Mouse (Mus musculus) embryonic facial prominence, embryonic 11.5 days (tissue): ENCODE data around the gene Peak1. TPM values are rescaled to one million over a fixed set of nuclear protein-coding genes. Genes with fewer than 3 reads are reported as not detected.

Experiments
- ATAC-seq: fragments of 200-750 bp; cut with Nextera tagmentation; replicated peaks from 2 replicates; pipeline ENCODE4 v1.8.0; 2017; ENCODE audit warnings: low read depth; ENCODE audit not compliant: insufficient number of reproducible peaks, low FRiP score, low TSS enrichment
- DNase-seq: peaks from one replicate; pipeline ENCODE4 v3.0.0-alpha.2; 2015; ENCODE audit warnings: low spot score
- H3K27ac ChIP-seq: fragments of 300-500 bp; sonication (generic); replicated peaks from 2 replicates; pipeline ENCODE4 v1.5.1; 2014; ENCODE audit warnings: mild to moderate bottlenecking, low read depth, low read length, control low read depth
- H3K27me3 ChIP-seq: fragments of 300-500 bp; sonication (generic); 2 replicates; pipeline ENCODE4 v1.6.1; 2014; ENCODE audit warnings: mild to moderate bottlenecking, low read length, moderate library complexity, mixed read lengths; ENCODE audit not compliant: control insufficient read depth, insufficient read depth
- H3K36me3 ChIP-seq: fragments of 300-500 bp; sonication (generic); replicated peaks from 2 replicates; pipeline ENCODE4 v1.6.1; 2014; ENCODE audit warnings: low read depth, mild to moderate bottlenecking, low read length, moderate library complexity, mixed read lengths; ENCODE audit not compliant: control insufficient read depth, insufficient read depth
- H3K4me1 ChIP-seq: fragments of 300-500 bp; sonication (generic); 2 replicates; pipeline ENCODE4 v1.6.1; 2014; ENCODE audit warnings: low read length, mixed read lengths; ENCODE audit not compliant: control insufficient read depth, insufficient read depth
- H3K4me2 ChIP-seq: fragments of 300-500 bp; sonication (generic); 2 replicates; pipeline ENCODE4 v1.6.1; 2014; ENCODE audit warnings: low read depth, mild to moderate bottlenecking, control low read depth, low read length, moderate library complexity
- H3K4me3 ChIP-seq: fragments of 300-500 bp; sonication (generic); 2 replicates; pipeline ENCODE4 v1.5.1; 2014; ENCODE audit warnings: low read depth, low read length, control low read depth
- H3K9ac ChIP-seq: fragments of 300-500 bp; sonication (generic); replicated peaks from 2 replicates; pipeline ENCODE4 v1.6.1; 2014; ENCODE audit warnings: mild to moderate bottlenecking, control low read depth, low read length
- H3K9me3 ChIP-seq: fragments of 300-500 bp; sonication (generic); replicated peaks from 2 replicates; pipeline ENCODE4 v1.6.1; 2016; ENCODE audit warnings: mild to moderate bottlenecking, low read length, inconsistent platforms, mixed read lengths; ENCODE audit not compliant: control insufficient read depth
- WGBS: fragments of 180-500 bp; shearing (Covaris S2); extraction: QIAGEN DNeasy Blood & Tissue Kit; methylation state at CpG from one replicate; pipeline ENCODE4 v1.1.7; 2014; 5-methylcytosine and 5-hydroxymethylcytosine counted together
- polyA plus RNA-seq: library from polyadenylated mRNA; unstranded; fragments of >200 nt; fragmentation: Nextera tagmentation; extraction: Ambion mirVana; gene quantifications from 2 replicates; pipeline ENCODE4 v1.2.1, GENCODE M21; 2014

Peak1 gene
- polyA plus RNA-seq, 1 experiment from 2014 or later, result 8.8 TPM

DNA sequence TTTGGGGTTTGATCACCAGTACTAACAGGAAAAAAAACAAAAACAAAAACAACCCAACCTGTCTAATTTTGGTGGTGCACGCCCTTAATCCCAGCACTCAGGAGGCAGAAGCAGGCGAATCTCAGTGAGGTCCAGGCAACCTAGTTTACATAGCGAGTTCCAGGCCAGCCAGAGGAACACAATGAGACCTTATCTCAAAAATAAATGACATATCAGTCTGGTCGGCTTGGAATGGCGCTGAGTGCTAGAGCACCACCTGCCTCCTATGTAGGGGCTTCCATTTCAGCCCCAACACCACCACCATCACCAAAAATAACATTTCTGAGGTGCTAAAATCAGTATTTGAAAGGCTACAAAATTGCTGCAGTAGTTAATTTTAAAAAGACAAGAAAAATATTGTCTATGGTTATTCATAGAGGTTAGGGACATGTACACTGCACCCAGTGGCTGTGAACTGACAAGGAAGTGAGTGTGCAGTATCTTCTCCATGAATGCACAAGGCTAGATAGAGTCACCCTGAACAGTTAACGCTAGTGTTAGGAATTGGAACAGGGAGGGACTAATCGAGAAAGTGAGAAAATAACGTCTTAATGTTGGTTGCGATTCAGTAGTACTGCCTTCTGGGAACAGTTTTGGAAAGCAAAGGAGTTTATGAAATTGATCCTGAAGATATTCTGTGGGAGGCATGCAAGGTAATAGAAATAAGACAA lies 3.2 kb upstream of the Peak1 start:
- H3K4me2 ChIP-seq, result no peak overlapping the region
- H3K9ac ChIP-seq, result no peak overlapping the region
- DNase-seq (no peak), ATAC-seq (no peak)
- H3K9me3 ChIP-seq, result no peaks in the 10 kb centered on the region
- no peak overlapping the region for H3K27ac ChIP-seq
- H3K27me3 ChIP-seq, result no peaks in the 10 kb centered on the region
- no peaks in the 10 kb centered on the region for H3K36me3 ChIP-seq
- no peak overlapping the region for H3K4me3 ChIP-seq
- H3K4me1 ChIP-seq, result no peaks in the 10 kb centered on the region
- WGBS, result 82% methylated on average over 9 of the region's 9 CpGs

DNA sequence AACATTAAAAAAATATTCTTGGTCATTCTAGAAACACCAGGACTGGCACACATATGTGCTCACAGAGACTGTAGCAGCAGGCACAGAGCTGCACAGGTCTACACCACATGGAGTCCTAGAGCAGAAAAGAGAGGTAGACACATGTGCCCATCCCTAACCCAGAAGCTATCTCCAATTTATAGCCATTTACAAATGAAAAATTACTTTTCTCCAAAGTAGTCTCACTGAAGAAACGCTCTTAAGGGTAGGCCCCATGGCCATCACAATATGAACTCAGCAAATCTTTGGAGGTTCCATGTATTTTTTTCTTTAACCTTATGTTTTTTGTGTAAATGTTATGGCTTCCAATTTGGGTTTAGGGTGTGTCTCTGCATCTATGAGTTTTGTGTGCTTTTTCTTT lies 2.4 kb upstream of the Peak1 start:
- no peak overlapping the region for H3K9ac ChIP-seq
- H3K9me3 ChIP-seq, result no peaks in the 10 kb centered on the region
- H3K4me3 ChIP-seq, result no peak overlapping the region
- no peaks in the 10 kb centered on the region for H3K4me1 ChIP-seq
- no peak overlapping the region for H3K27ac ChIP-seq
- H3K4me2 ChIP-seq, result no peak overlapping the region
- no peaks in the 10 kb centered on the region for H3K27me3 ChIP-seq
- whole genome bisulfite sequencing, result 92% methylated on average over 1 of the region's 1 CpGs
- ATAC-seq, result no peak
- DNase-seq, result no peak
- H3K36me3 ChIP-seq, result no peaks in the 10 kb centered on the region

DNA sequence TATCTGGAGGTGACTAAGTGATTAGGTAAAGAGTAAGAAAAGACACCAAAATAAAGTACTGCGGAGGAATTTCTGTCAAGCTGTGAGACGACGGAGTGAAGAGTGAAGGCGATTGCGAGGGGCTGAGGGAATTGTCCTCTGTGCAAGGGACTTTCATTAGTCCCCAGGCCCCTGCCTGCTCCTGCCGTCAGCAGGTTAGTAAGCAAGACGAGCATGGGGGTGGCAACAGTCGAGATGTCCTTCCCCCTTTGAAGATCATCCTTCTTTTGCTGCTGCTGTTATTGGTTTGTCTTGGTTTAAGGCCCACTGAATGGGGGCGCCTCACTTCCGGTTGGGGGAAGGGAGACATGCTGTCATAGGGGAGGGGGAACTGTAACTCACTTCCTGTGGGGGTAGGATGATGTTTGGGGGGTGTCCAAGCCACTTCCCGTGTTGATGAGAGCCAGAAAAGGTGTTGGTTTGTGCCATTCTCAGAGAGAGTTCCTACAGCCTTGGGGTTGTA lies 922 bp upstream of the Peak1 start:
- ATAC-seq (peak; percentile 26), DNase-seq (peak; percentile 84)
- Histone ChIP-seq H3K4me1 (no peaks in the 10 kb centered on the region), H3K4me3 (peak overlapping the region; percentile 77), H3K9ac (peak overlapping the region; percentile 66), H3K9me3 (no peaks in the 10 kb centered on the region), H3K27me3 (no peaks in the 10 kb centered on the region), H3K4me2 (peak overlapping the region; percentile 65), H3K36me3 (no peaks in the 10 kb centered on the region), H3K27ac (peak overlapping the region; percentile 74)
- WGBS, result under 1% methylated on average over 10 of the region's 11 CpGs

DNA sequence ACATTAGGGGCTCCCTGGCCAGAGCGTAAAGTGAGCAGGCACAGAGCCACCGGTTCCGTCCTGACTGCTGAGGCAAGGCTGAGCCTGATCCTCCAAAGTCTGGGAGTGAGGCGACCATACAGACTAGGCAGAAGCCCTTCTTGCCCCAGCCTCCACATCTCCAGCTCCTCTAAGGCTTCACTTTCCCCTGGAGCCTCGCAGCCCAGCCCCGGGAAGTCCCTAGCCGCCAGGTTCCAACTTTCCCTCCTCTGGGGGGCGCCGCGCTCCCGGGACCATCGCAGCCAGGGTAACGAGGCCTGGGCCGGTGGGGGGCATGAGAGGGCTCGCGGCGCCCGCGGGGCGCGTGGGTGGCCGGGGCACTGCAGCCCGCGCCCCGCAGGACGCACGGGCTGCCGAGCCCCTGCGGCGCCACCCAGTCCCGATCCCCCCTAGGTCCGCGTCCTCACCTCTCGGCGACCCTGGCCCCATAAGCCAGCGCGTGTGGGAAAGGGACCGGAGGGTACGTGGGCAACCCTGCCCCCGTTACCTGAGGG lies 386 bp downstream of the Peak1 start:
- ATAC-seq, result peak; percentile 87

DNA sequence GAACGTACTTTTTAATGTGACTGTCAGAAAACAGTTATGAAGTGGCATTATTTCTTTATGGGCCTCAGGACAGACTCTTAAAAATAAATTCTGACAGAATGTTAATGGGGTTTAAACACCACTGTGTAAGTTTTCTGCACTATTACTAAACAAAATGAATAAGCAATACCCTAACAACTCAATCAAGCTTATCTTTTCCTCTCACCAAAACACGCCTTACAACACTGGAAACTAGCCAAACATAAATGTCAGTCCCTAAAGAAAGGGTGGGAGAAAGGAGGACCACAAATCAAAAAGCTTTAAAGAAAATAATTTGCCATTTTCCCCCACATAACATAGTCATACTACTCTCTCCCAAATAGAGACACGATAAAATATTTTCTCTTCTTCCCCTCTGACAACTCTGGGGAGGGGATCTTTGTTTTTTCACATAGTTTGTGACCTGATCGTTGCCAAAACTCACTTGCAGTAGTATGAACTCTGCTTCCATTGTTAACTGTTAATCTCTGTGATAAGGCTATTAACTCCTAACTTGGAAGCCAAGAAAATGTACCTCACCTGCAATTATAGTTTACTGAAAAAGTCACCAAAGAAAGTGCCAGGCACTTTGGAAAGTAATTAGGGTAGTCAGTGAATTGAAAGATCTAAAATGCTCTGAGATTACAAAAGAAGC lies 1.8 kb downstream of the Peak1 start:
- no peaks in the 10 kb centered on the region for H3K4me1 ChIP-seq
- ATAC-seq, result no peak
- H3K4me2 ChIP-seq, result no peak overlapping the region
- DNase-seq, result no peak
- H3K27me3 ChIP-seq, result no peaks in the 10 kb centered on the region
- H3K27ac ChIP-seq, result no peak overlapping the region
- H3K4me3 ChIP-seq, result no peak overlapping the region
- no peak overlapping the region for H3K9ac ChIP-seq
- 80% methylated on average over 4 of the region's 4 CpGs for WGBS
- H3K9me3 ChIP-seq, result no peaks in the 10 kb centered on the region
- H3K36me3 ChIP-seq, result no peaks in the 10 kb centered on the region

More for the DNA sequence above, 386 bp downstream of the Peak1 start:
- Histone ChIP-seq H3K36me3 (no peaks in the 10 kb centered on the region), H3K4me1 (no peaks in the 10 kb centered on the region), H3K9ac (peak overlapping the region; percentile 72), H3K4me2 (peak overlapping the region; percentile 65), H3K4me3 (peak overlapping the region; percentile 77), H3K27me3 (no peaks in the 10 kb centered on the region), H3K9me3 (no peaks in the 10 kb centered on the region), H3K27ac (peak overlapping the region; percentile 88)
- peak; percentile 77 for DNase-seq
- whole genome bisulfite sequencing, result under 1% methylated on average over 40 of the region's 40 CpGs

DNA sequence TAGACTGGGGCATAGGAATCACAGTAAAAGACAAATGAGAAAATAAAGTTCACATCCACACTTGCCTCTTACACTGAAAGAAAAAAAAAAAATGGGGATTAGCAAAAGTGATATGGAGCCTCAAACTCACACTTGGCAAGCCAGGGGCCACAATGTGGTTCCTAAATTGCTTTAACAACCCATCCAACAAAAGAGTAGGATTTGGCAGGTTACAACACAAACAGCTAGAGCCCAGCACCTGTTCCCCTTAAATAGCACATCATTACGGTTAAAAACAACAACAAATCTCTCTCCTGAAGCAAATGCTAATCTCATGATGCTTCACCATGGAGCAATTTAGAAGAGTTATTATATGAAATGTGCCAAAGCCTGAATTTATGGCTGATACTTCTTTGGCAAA lies 2.5 kb downstream of the Peak1 start:
- Histone ChIP-seq H3K36me3 (no peaks in the 10 kb centered on the region), H3K27me3 (no peaks in the 10 kb centered on the region), H3K4me2 (no peak overlapping the region), H3K27ac (no peak overlapping the region), H3K4me3 (no peak overlapping the region), H3K9me3 (no peaks in the 10 kb centered on the region), H3K9ac (no peak overlapping the region), H3K4me1 (no peaks in the 10 kb centered on the region)
- ATAC-seq, result no peak
- no peak for DNase-seq
- WGBS, result 88% methylated on average over 1 of the region's 1 CpGs

DNA sequence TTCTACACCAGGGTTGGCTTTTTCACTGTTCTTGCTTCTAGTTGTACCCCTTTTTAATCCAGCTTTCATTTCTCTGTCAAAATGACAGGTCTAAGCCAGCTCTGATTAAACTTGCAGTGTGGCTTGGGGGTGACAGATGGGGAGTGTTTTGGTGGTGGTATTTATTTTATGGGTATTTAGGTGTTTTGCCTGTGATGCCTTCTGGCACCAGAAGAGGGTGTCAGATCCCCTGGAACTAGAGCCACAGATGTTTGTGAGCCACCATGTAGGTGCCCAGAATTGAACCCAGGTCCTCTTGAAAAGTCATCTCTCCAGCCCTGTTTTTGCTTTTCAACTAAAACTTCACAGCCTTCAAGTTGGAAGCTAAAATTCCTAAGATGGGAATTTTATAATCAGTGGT lies 3.5 kb downstream of the Peak1 start:
- H3K4me2 ChIP-seq, result no peak overlapping the region
- no peak overlapping the region for H3K9ac ChIP-seq
- H3K4me1 ChIP-seq, result no peaks in the 10 kb centered on the region
- no peaks in the 10 kb centered on the region for H3K36me3 ChIP-seq
- no peak overlapping the region for H3K27ac ChIP-seq
- H3K9me3 ChIP-seq, result no peaks in the 10 kb centered on the region
- H3K27me3 ChIP-seq, result no peaks in the 10 kb centered on the region
- no peak overlapping the region for H3K4me3 ChIP-seq
- no peak for ATAC-seq
- no peak for DNase-seq

DNA sequence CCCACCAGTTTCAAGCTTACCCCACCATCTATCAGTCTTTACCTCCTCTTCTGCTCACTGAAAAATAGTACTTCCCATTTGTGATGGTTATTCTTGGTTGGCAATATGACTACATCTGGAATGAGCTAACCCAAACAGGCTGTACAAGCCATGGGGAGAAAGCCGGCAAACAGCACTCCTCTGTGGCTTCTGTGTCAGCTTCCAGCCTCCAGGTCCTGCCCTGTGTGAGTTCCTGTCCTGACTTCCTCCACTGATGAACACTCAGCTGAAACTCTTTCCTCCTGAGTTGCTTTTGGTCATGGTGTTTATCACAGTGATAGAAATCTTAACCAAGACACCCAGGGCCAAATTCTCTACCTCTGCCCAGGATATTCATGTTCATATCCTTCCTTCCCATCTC lies 5.2 kb downstream of the Peak1 start:
- ATAC-seq, result no peak
- no peak for DNase-seq
- H3K9ac ChIP-seq, result no peak overlapping the region
- no peaks in the 10 kb centered on the region for H3K36me3 ChIP-seq
- H3K27me3 ChIP-seq, result no peaks in the 10 kb centered on the region
- H3K9me3 ChIP-seq, result no peaks in the 10 kb centered on the region
- H3K4me2 ChIP-seq, result no peak overlapping the region
- H3K4me3 ChIP-seq, result no peak overlapping the region
- no peak overlapping the region for H3K27ac ChIP-seq
- no peaks in the 10 kb centered on the region for H3K4me1 ChIP-seq
- WGBS, result 71% methylated on average over 1 of the region's 1 CpGs
